Mouse (Mus musculus): ENCODE results near the gene Hoxd4. TPM values are rescaled to one million over a fixed set of nuclear protein-coding genes. Genes with fewer than 3 reads are reported as not detected.

The Hoxd4 gene
- total RNA-seq, 1 experiment from 2014 or later: not detected

GRCm38 (mm10) chr2:74763976-74764375 lies 52.2 kb downstream of the Hoxd4 start:
- ATAC-seq (replicated peaks in 1 of 2; ENCODE audit: insufficient read depth in 1 of 2, low FRiP score in 2 of 2, low TSS enrichment in 1 of 2, low read depth in 1 of 2, poor library complexity in 2 of 2, severe bottlenecking in 2 of 2): no peak

- ATAC-seq (replicated peaks in 1 of 2; ENCODE audit: insufficient read depth in 1 of 2, low FRiP score in 2 of 2, low TSS enrichment in 1 of 2, low read depth in 1 of 2, poor library complexity in 2 of 2, severe bottlenecking in 2 of 2): no peak
Observed at GRCm38 (mm10) chr2:74774359-74774758, 62.6 kb downstream of the Hoxd4 start.

- no peak for ATAC-seq (replicated peaks in 1 of 2; ENCODE audit: insufficient read depth in 1 of 2, low FRiP score in 2 of 2, low TSS enrichment in 1 of 2, low read depth in 1 of 2, poor library complexity in 2 of 2, severe bottlenecking in 2 of 2)
Observed at GRCm38 (mm10) chr2:74777536-74778275, 66.0 kb downstream of the Hoxd4 start.

Other genes starting within 250 kb of the Hoxd4 start
- gene Lnpk, start 132.5 kb upstream of the Hoxd4 start, total RNA-seq (2017): 41.1 and 42.9 TPM in 2 replicates
- not detected in 2 replicates for gene Evx2, start 52.4 kb upstream of the Hoxd4 start, total RNA-seq (2017)
- not detected in 2 replicates for gene Hoxd13, start 43.6 kb upstream of the Hoxd4 start, total RNA-seq (2017)
- not detected in 2 replicates for gene Hoxd12, start 36.9 kb upstream of the Hoxd4 start, total RNA-seq (2017)
- gene Hoxd11, start 32.4 kb upstream of the Hoxd4 start, total RNA-seq (2017): not detected in 2 replicates
- not detected in 2 replicates for gene Hoxd10, start 20.0 kb upstream of the Hoxd4 start, total RNA-seq (2017)
- not detected in 2 replicates for gene Hoxd9, start 14.2 kb upstream of the Hoxd4 start, total RNA-seq (2017)
- not detected in 2 replicates for gene Hoxd8, start 7.3 kb upstream of the Hoxd4 start, total RNA-seq (2017)
- gene Hoxd3, start within 50 bp of the Hoxd4 start, total RNA-seq (2017): not detected in 2 replicates
- not detected in 2 replicates for gene Gm28230, start 14.8 kb downstream of the Hoxd4 start, total RNA-seq (2017)
- not detected in 2 replicates for gene Hoxd1, start 51.1 kb downstream of the Hoxd4 start, total RNA-seq (2017)
- 30.4 and 41.9 TPM in 2 replicates for gene Mtx2, start 113.9 kb downstream of the Hoxd4 start, total RNA-seq (2017)